Mouse (Mus musculus) intestine, embryonic 15.5 days (tissue): Measurements from ENCODE around the gene Fscn3. TPM values are rescaled to one million over a fixed set of nuclear protein-coding genes. Genes with fewer than 3 reads are reported as not detected.

Experiments
- ATAC-seq: fragments of 200-750 bp; cut with Nextera tagmentation; 2 replicates; pipeline ENCODE4 v1.8.0; 2017; ENCODE audit warnings: moderate TSS enrichment, moderate library complexity
- H3K27ac ChIP-seq: fragments of 300-500 bp; sonication (generic); 2 replicates; pipeline ENCODE4 v1.5.1; 2015; ENCODE audit warnings: mild to moderate bottlenecking, inconsistent platforms
- H3K27me3 ChIP-seq: fragments of 300-500 bp; sonication (generic); replicated peaks from 2 replicates; pipeline ENCODE4 v1.6.1; 2015; ENCODE audit warnings: inconsistent platforms
- H3K36me3 ChIP-seq: fragments of 300-500 bp; sonication (generic); 2 replicates; pipeline ENCODE4 v1.6.1; 2015; ENCODE audit warnings: inconsistent platforms
- H3K4me1 ChIP-seq: fragments of 300-500 bp; sonication (generic); replicated peaks from 2 replicates; pipeline ENCODE4 v1.6.1; 2015; ENCODE audit warnings: inconsistent platforms
- H3K4me2 ChIP-seq: fragments of 300-500 bp; sonication (generic); replicated peaks from 2 replicates; pipeline ENCODE4 v1.6.1; 2015; ENCODE audit warnings: mild to moderate bottlenecking, inconsistent platforms
- H3K4me3 ChIP-seq: fragments of 300-500 bp; sonication (generic); replicated peaks from 2 replicates; pipeline ENCODE4 v1.5.1; 2015; ENCODE audit warnings: inconsistent platforms
- H3K9ac ChIP-seq: fragments of 300-500 bp; sonication (generic); 2 replicates; pipeline ENCODE4 v1.6.1; 2015; ENCODE audit warnings: inconsistent platforms
- H3K9me3 ChIP-seq: fragments of 300-500 bp; sonication (generic); 2 replicates; pipeline ENCODE4 v1.6.1; 2016; ENCODE audit warnings: inconsistent platforms
- WGBS: fragments of 180-500 bp; shearing (Covaris S2); methylation state at CpG from one replicate; pipeline ENCODE4 v1.1.7; 2015; 5-methylcytosine and 5-hydroxymethylcytosine counted together
- polyA plus RNA-seq: library from polyadenylated mRNA; unstranded; fragments of >200 nt; fragmentation: Nextera tagmentation; extraction: Ambion mirVana; gene quantifications from 2 replicates; pipeline ENCODE4 v1.2.1, GENCODE M21; 2015

The Fscn3 gene
- polyA plus RNA-seq, 1 experiment from 2014 or later, result not detected

DNA sequence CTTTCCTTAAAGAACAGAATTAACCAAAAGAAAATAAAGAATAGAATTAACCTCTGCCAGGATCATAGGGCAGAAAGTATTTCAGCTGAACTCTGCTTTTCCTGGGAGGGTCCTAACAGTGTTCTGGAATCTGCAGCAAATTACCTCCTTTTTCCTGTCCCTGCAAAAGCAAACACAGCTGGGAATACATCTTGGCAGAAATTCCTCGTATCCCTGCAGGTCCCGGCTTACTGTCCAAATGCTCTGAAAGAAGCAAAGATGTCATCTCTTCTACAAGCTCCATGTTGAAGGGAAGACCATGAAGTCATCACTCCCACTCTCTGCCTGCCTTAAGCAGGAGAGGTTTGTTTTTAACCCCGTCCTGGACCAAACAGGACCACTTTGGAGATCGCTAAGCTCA is 10.6 kb upstream of the Fscn3 start:
- Histone ChIP-seq H3K4me2 (no peak overlapping the region), H3K9me3 (no peaks in the 10 kb centered on the region), H3K27ac (no peak overlapping the region), H3K27me3 (no peaks in the 10 kb centered on the region), H3K4me1 (peaks cover 17% of the 10 kb centered on the region), H3K36me3 (peaks cover 12% of the 10 kb centered on the region; the same call in 1 of the 2 replicates), H3K9ac (no peak overlapping the region), H3K4me3 (no peak overlapping the region)
- ATAC-seq, result no peak
- 71% methylated on average over 4 of the region's 4 CpGs for WGBS

DNA sequence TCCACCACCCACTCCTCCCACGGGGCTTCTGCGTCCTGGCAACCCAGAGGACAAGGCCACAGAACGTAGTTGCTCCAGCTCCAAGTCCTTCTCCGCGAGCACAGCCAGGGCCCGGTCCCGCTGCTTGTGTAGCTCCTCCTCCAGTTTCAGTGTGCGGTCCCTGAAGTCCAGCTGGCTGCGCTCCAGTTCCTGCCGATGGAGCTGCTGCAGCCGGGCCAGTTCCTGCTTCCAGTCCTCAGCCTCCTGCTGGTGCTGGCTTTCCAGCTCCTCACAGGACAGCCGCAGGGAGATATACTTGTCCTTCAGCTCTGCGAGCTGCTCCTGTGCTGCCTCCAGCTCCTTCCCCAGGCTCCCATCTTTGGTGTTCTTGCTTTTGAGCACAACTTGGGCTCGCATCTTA is 9.1 kb upstream of the Fscn3 start:
- Histone ChIP-seq H3K4me2 (no peak overlapping the region), H3K9ac (no peak overlapping the region), H3K4me3 (no peak overlapping the region), H3K36me3 (peaks cover 12% of the 10 kb centered on the region; the same call in 1 of the 2 replicates), H3K9me3 (no peaks in the 10 kb centered on the region), H3K27ac (no peak overlapping the region), H3K27me3 (no peaks in the 10 kb centered on the region), H3K4me1 (peaks cover 20% of the 10 kb centered on the region)
- 83% methylated on average over 14 of the region's 14 CpGs for whole genome bisulfite sequencing
- no peak for ATAC-seq

DNA sequence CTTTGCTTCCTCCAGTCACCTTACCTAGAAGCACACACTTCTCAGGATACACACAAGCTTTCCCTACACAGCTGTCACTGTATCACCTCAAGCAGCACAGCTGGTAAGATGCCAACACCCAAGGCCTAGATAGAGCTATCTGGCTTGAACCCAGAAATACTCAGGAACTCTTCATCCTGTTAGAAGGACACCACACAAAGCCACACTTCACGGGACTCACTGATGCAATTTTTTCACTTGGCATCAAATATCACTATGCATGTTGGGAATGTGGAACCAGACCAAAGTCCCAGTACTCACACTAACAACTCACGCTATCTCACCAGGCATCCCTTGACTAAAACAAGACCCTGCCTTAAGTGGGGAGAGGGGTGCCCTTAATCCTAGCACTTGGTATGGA is 7.9 kb upstream of the Fscn3 start:
- Histone ChIP-seq H3K4me1 (peaks cover 26% of the 10 kb centered on the region), H3K9me3 (no peaks in the 10 kb centered on the region), H3K27me3 (no peaks in the 10 kb centered on the region), H3K9ac (no peak overlapping the region), H3K4me3 (no peak overlapping the region), H3K36me3 (peaks cover 12% of the 10 kb centered on the region; the same call in 1 of the 2 replicates), H3K27ac (no peak overlapping the region), H3K4me2 (peak overlapping the region; percentile 87)
- 94% methylated on average over 2 of the region's 2 CpGs for WGBS
- ATAC-seq, result no peak

DNA sequence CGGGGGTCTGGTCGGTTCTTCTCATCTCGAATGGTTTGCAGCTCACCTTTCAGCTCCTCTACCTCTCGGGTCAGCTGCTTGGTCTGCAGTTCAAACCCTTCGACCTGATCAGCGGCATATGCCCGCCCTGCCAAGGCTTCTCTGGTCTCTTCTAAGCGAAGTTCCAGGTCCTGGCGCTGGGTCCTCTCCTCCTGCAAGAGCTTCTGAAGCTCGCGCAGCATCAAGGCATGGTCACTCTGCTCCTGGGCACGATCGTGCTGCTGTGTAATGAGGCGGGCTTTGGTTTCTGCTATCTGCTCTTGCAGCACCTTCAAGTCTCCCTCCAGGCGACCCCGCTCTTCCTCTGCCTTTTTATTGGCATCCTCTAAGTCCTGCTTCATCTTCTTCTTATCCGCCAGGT is 7.2 kb upstream of the Fscn3 start:
- H3K4me3 ChIP-seq, result peak overlapping the region; percentile 73
- H3K9ac ChIP-seq, result peak overlapping the region; percentile 77
- H3K4me2 ChIP-seq, result peak overlapping the region; percentile 87
- H3K4me1 ChIP-seq, result peaks cover 31% of the 10 kb centered on the region
- H3K27ac ChIP-seq, result no peak overlapping the region
- H3K27me3 ChIP-seq, result no peaks in the 10 kb centered on the region
- no peaks in the 10 kb centered on the region for H3K9me3 ChIP-seq
- peaks cover 15% of the 10 kb centered on the region; the same call in 1 of the 2 replicates for H3K36me3 ChIP-seq
- 74% methylated on average over 17 of the region's 17 CpGs for WGBS
- no peak for ATAC-seq

DNA sequence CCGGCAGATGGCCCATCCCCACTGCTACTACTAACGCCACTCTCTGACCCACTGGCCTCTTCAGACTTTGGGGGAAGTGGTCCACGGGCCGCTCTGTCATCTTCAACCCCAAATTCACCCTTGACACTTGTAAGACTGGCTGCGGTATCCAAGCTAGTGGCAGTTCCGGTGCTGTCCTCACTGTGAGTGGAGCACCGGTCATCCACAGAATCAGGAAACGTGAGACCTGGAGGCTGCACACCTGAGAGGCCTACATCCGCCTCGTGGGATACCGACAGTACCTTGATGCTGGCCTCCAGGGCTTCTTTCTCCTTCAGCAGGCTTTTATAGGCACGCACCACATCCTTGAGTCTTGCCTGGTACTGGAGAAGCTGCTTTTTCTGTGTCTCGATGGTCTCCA is 6.7 kb upstream of the Fscn3 start:
- Histone ChIP-seq H3K4me1 (peaks cover 31% of the 10 kb centered on the region), H3K4me2 (peak overlapping the region; percentile 87), H3K4me3 (peak overlapping the region; percentile 73), H3K36me3 (peaks cover 16% of the 10 kb centered on the region; the same call in 1 of the 2 replicates), H3K27me3 (no peaks in the 10 kb centered on the region), H3K9me3 (no peaks in the 10 kb centered on the region), H3K27ac (peak overlapping the region; percentile 66), H3K9ac (peak overlapping the region; percentile 77)
- WGBS, result 18% methylated on average over 13 of the region's 13 CpGs
- ATAC-seq, result no peak

DNA sequence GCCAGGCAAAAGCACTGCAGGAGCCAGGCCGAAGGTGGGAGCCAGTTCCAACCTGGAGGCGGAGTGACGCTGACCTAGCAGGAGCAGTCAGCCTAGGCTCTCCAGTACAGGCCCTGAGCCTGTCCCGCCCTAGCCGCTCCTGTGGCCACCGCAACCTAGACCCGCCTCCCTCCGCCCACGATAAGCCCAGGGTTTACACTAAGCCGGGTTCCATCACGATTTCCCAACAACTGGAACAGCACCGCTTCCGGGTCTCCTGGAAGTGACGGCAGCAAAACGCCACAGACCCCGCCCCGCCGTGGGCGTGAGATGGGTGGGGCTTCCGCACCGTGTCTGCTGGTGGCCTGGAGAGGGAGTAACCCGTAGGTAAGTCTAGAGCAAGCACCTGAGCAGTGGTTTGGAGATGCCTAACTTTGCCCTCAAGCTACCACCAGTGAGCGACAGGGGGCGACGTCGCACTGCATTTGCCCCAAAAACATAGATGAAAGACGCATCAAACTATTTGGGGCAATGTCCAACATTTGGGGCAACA is 6.1 kb upstream of the Fscn3 start:
- H3K36me3 ChIP-seq, result peaks cover 19% of the 10 kb centered on the region
- no peaks in the 10 kb centered on the region for H3K9me3 ChIP-seq
- peak overlapping the region; percentile 77 for H3K9ac ChIP-seq
- no peaks in the 10 kb centered on the region for H3K27me3 ChIP-seq
- peak overlapping the region; percentile 87 for H3K4me2 ChIP-seq
- peak overlapping the region; percentile 73 for H3K4me3 ChIP-seq
- peak overlapping the region; percentile 66 for H3K27ac ChIP-seq
- ATAC-seq, result peak; percentile 92
- WGBS, result under 1% methylated on average over 27 of the region's 27 CpGs
- H3K4me1 ChIP-seq, result peaks cover 31% of the 10 kb centered on the region

DNA sequence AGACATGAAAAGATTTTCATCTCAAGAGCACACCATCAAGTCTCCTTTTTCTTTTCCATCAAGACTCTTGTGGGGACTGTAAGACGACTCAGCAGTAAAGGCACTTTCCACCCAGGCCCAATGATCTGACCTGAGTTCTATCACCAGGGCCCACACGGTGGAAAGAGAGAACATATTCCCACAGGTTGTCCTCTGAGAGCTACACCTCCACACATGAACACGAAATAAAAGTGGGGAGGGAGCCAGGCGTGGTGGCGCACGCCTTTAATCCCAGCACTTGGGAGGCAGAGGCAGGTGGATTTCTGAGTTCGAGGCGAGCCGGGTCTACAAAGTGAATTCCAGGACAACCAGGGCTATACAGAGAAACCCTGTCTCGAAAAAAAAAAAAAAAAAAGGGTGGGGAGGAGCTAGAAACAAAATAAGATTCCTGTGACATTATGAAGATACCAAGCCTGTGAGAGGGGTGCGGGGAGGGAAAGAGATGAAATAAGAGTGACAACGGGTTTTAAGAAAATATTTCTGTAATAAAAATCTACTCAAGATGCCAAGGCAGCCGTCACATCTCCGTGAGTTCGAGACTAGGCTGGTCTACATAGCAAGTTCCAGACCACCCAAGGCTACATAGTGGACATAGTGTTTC is 4.8 kb upstream of the Fscn3 start:
- no peak overlapping the region for H3K9ac ChIP-seq
- 69% methylated on average over 15 of the region's 15 CpGs for WGBS
- H3K36me3 ChIP-seq, result peaks cover 19% of the 10 kb centered on the region
- H3K4me1 ChIP-seq, result peaks cover 31% of the 10 kb centered on the region
- H3K27me3 ChIP-seq, result no peaks in the 10 kb centered on the region
- H3K27ac ChIP-seq, result no peak overlapping the region; the same call in 1 of the 2 replicates
- H3K4me3 ChIP-seq, result peak overlapping the region; percentile 90
- ATAC-seq, result peak; percentile 0; the same call in 1 of the 2 replicates
- no peaks in the 10 kb centered on the region for H3K9me3 ChIP-seq
- H3K4me2 ChIP-seq, result peak overlapping the region; percentile 87; the same call in 1 of the 2 replicates

DNA sequence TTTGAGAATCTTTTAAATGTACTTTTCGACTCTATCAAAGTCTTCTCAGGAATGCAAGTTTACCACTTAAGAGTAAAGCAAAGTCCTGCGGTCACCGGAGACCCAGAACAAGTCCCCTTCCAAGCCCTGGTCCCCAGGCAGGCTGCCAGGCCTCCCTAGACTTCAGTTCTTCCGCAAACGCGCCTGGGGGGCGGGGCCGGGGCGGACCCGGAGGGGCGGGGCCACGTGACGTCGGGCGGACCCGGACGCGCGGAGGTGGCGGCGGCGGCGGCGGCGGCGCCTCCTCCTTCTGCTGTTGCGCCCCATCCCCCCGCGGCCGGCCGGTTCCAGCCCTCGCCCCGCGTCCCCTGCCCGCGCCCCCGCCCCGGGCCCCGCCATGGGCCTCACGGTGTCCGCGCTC is 4.3 kb upstream of the Fscn3 start, which contains the start of gene Arf5:
TSS of gene Arf5 (plus strand) at position 248 of the 400 bp plus-strand sequence.
- Histone ChIP-seq H3K4me2 (peak within 1 kb of the TSS; percentile 87), H3K36me3 (peaks cover 15% of the 10 kb centered on the region; the same call in 1 of the 2 replicates)
- WGBS, result 1% methylated on average over 26 of the region's 42 CpGs

DNA sequence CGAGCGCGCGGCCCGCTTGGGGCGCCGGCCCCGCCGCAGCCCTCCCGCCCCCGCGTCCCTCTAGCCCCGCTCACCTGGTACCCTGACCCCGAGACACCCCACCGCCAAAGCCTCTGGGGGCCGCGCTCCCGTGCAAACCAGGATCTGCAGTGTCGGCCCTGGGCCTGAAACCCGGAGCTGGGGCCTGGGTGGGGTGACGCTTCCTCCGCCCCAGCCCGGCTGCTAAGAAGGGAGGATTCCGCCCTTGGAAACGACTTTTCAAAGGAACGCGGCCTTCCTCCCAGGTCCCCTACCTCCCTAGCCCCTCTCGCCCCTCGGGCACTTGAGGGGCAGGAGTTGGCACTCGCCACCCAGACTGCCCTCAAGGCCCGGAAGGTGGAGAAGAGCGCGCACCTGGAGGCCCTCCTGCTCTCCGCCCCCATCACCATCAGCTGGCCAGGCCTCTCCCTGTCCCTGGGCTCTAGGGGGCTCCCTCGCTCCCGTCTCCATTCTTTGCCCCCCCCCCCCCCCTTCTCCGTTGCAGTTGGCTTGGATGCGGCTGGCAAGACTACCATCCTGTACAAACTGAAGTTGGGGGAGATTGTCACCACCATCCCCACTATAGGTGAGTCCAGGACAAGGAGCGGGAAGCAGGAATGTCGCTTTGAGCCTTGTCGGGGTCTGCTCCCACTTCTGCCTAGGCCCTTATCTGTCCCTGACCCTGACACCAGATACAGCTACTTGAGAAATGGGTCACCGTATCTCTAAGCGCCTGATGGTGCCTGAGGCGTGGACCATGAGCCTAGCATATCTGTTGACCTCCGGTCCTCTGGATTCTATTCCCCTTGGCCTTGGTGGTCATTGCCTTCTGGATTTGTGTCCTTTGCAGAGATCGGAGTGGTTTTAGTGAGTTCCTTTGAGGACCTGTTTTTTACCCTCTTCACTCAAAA is 3.6 kb upstream of the Fscn3 start:
- peak; percentile 57 for ATAC-seq
- Histone ChIP-seq H3K4me3 (peak overlapping the region; percentile 90), H3K4me1 (peaks cover 31% of the 10 kb centered on the region), H3K36me3 (peaks cover 9% of the 10 kb centered on the region; the same call in 1 of the 2 replicates), H3K27me3 (no peaks in the 10 kb centered on the region), H3K9ac (peak overlapping the region; percentile 92), H3K9me3 (no peaks in the 10 kb centered on the region), H3K27ac (peak overlapping the region; percentile 83), H3K4me2 (peak overlapping the region; percentile 72)
- WGBS, result 11% methylated on average over 34 of the region's 46 CpGs

More for the DNA sequence above, 4.3 kb upstream of the Fscn3 start, which contains the start of gene Arf5:
- peaks cover 31% of the 10 kb centered on the region for H3K4me1 ChIP-seq
- peak within 1 kb of the TSS; percentile 83 for H3K27ac ChIP-seq
- peak within 1 kb of the TSS; percentile 92 for H3K9ac ChIP-seq
- H3K27me3 ChIP-seq, result no peaks in the 10 kb centered on the region
- no peaks in the 10 kb centered on the region for H3K9me3 ChIP-seq
- ATAC-seq, result peak; percentile 82
- H3K4me3 ChIP-seq, result peak within 1 kb of the TSS; percentile 90

DNA sequence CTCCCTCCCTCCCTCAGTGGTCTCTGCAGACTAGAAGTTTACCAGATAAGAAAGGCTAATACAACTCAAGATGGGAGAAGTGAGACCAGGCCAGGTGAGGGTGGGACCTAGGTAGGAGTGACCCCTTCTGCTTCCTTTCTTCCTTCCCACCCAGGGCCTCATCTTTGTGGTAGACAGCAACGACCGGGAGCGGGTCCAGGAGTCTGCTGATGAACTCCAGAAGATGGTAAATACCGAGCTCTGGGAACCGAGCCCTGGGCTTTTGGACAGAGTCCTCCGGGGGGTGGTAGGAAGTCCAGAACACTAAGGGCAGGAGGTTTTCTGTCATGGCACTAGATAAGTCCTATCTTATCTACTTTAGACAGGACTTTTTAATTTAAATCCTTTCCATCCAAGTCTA is 2.6 kb upstream of the Fscn3 start:
- no peaks in the 10 kb centered on the region for H3K9me3 ChIP-seq
- H3K36me3 ChIP-seq, result peaks cover 7% of the 10 kb centered on the region; the same call in 1 of the 2 replicates
- ATAC-seq, result no peak
- no peak overlapping the region for H3K27ac ChIP-seq
- peak overlapping the region; percentile 72; the same call in 1 of the 2 replicates for H3K4me2 ChIP-seq
- H3K4me1 ChIP-seq, result peaks cover 24% of the 10 kb centered on the region
- no peaks in the 10 kb centered on the region for H3K27me3 ChIP-seq
- 87% methylated on average over 6 of the region's 6 CpGs for WGBS
- no peak overlapping the region for H3K4me3 ChIP-seq
- H3K9ac ChIP-seq, result no peak overlapping the region

DNA sequence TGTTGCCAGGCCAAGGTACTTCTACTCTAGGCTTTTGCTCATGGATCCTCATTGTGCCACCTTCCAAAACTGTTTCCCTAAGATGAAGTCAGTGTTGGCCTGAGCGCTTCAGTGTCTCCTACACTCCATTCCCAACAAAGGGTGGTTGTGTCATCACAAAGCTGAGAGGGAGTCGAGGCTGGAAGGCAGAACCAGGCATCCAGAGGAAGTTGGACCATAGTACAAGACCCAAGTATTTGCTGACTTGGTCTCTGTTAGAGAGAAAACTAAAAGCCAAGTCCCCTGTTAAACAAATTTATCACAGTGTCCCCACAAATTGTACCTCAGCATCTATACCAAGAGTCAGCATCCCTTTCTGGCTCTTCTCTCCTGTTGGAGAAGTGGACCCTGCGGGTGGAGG is 701 bp downstream of the Fscn3 start, which contains the start of gene Gcc1:
TSS of gene Gcc1 (minus strand) at position 101 of the 400 bp plus-strand sequence.
- Histone ChIP-seq H3K36me3 (peaks cover 7% of the 10 kb centered on the region; the same call in 1 of the 2 replicates), H3K9ac (no peak within 1 kb of the TSS), H3K27me3 (no peaks in the 10 kb centered on the region), H3K9me3 (no peaks in the 10 kb centered on the region), H3K4me2 (no peak within 1 kb of the TSS), H3K4me3 (no peak within 1 kb of the TSS), H3K27ac (no peak within 1 kb of the TSS), H3K4me1 (0 out of 2 replicates have a peak, but pooled peaks cover 11% of the 10 kb centered on the region)
- 81% methylated on average over 3 of the region's 3 CpGs for WGBS
- ATAC-seq, result no peak

DNA sequence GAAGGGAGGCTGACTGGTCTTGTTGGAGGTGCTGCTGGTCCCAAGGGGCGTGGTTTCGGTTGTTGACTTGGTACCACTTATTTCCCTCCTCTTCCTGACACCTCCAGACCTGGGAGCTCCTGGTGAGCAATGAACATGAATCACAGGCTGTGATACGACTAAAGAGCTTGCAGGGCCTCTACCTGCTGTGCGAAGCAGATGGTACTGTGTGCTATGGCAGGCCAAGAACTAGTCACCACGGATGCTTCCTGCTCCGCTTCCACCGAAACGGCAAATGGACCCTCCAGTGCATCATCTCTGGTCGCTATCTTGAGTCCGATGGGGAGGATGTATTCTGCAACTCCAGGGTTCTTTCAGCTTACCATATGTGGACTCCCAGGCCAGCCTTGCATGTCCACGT is 2.3 kb downstream of the Fscn3 start:
- Histone ChIP-seq H3K36me3 (peaks cover 7% of the 10 kb centered on the region; the same call in 1 of the 2 replicates), H3K9ac (no peak overlapping the region), H3K4me2 (no peak overlapping the region), H3K27me3 (no peaks in the 10 kb centered on the region), H3K27ac (no peak overlapping the region), H3K9me3 (no peaks in the 10 kb centered on the region), H3K4me3 (no peak overlapping the region), H3K4me1 (0 out of 2 replicates have a peak, but pooled peaks cover 3% of the 10 kb centered on the region)
- no peak for ATAC-seq
- 86% methylated on average over 11 of the region's 11 CpGs for WGBS
